Mouse (Mus musculus) bone marrow, adult 2 months (tissue): ENCODE measurements around the gene Cdh26. TPM values are rescaled to one million over a fixed set of nuclear protein-coding genes. Genes with fewer than 3 reads are reported as not detected.

Source experiments
- H3K27ac ChIP-seq: fragments of 200-500 bp; 2 replicates; pipeline ENCODE4 v1.5.1; 2012; ENCODE audit warnings: low read depth, mild to moderate bottlenecking, control low read depth, inconsistent platforms, low read length; ENCODE audit not compliant: control insufficient read depth, poor library complexity, insufficient read depth
- H3K4me1 ChIP-seq: fragments of 200-500 bp; 2 replicates; pipeline ENCODE4 v1.6.1; 2011; ENCODE audit warnings: low read length; ENCODE audit not compliant: control insufficient read depth, insufficient read depth
- H3K4me3 ChIP-seq: fragments of 200-500 bp; replicated peaks from 2 replicates; pipeline ENCODE3; 2011; ENCODE audit warnings: mild to moderate bottlenecking, low read depth, low read length, control low read depth; ENCODE audit not compliant: control insufficient read depth
- CTCF ChIP-seq: fragments of 200-500 bp; IDR thresholded peaks from 2 replicates; pipeline ENCODE4 v1.5.1; 2011; ENCODE audit warnings: low read length, control low read depth; ENCODE audit not compliant: control insufficient read depth, insufficient read depth
- POLR2A ChIP-seq: fragments of 200-500 bp; IDR thresholded peaks from 2 replicates; pipeline ENCODE4 v1.6.1; 2011; ENCODE audit warnings: low read depth, mild to moderate bottlenecking, control low read depth, low read length, borderline replicate concordance; ENCODE audit not compliant: control insufficient read depth
- WGBS: fragments of 180-500 bp; shearing (Covaris S2); methylation state at CpG from one replicate; pipeline ENCODE4 v1.1.7; 2018; 5-methylcytosine and 5-hydroxymethylcytosine counted together
- polyA plus RNA-seq: library from polyadenylated mRNA; stranded (reverse); fragments of >200 nt; gene quantifications from 2 replicates; pipeline ENCODE4 v1.2.4, GENCODE M21; 2011; ENCODE audit warnings: low replicate concordance; ENCODE audit not compliant: missing spikeins, insufficient read depth, insufficient read length

The Cdh26 gene
- polyA plus RNA-seq, 1 experiment, result not detected

- TF ChIP-seq POLR2A (peak; percentile 22; the same call in 1 of the 2 replicates), CTCF (no peak)
- WGBS, result under 1% methylated on average over 70 of the region's 74 CpGs
- peak within 1 kb of the TSS; percentile 81 for H3K4me3 ChIP-seq
- peaks cover 2% of the 10 kb centered on the region for H3K4me1 ChIP-seq
- peak within 1 kb of the TSS; percentile 97 for H3K27ac ChIP-seq
These were observed 15.8 kb upstream of the Cdh26 start, which contains the start of the genes Ppp1r3d and Fam217b for GRCm38 (mm10) chr2:178414261-178415149. Gene Ppp1r3d (minus strand): TSS chr2:178414472. Gene Fam217b (plus strand): TSS chr2:178414524.

GRCm38 (mm10) chr2:178415150-178415448 lies 15.2 kb upstream of the Cdh26 start:
- 34% methylated on average over 3 of the region's 3 CpGs for WGBS
- TF ChIP-seq CTCF, result no peak
- no peak for TF ChIP-seq POLR2A
- H3K4me3 ChIP-seq, result peak overlapping the region; percentile 73
- H3K27ac ChIP-seq, result no peak overlapping the region
- H3K4me1 ChIP-seq, result peaks cover 2% of the 10 kb centered on the region

GRCm38 (mm10) chr2:178416427-178416826 lies 13.9 kb upstream of the Cdh26 start:
- H3K27ac ChIP-seq, result peak overlapping the region; percentile 89
- H3K4me1 ChIP-seq, result peaks cover 2% of the 10 kb centered on the region
- TF ChIP-seq CTCF (no peak), POLR2A (no peak)
- WGBS, result 22% methylated on average over 13 of the region's 13 CpGs
- peak overlapping the region; percentile 66 for H3K4me3 ChIP-seq

GRCm38 (mm10) chr2:178416970-178417369 lies 13.4 kb upstream of the Cdh26 start:
- no peak overlapping the region for H3K4me3 ChIP-seq

GRCm38 (mm10) chr2:178420576-178420975 lies 9.8 kb upstream of the Cdh26 start:
- 81% methylated on average over 9 of the region's 9 CpGs for WGBS

More at GRCm38 (mm10) chr2:178416970-178417369, 13.4 kb upstream of the Cdh26 start:
- Histone ChIP-seq H3K4me1 (peaks cover 2% of the 10 kb centered on the region), H3K27ac (peak overlapping the region; percentile 68)
- WGBS, result 28% methylated on average over 4 of the region's 4 CpGs
- no peak for TF ChIP-seq POLR2A
- TF ChIP-seq CTCF, result no peak

GRCm38 (mm10) chr2:178421603-178422002 lies 8.7 kb upstream of the Cdh26 start:
- no peak overlapping the region for H3K27ac ChIP-seq
- H3K4me1 ChIP-seq, result no peaks in the 10 kb centered on the region; the same call in 1 of the 2 replicates

More at GRCm38 (mm10) chr2:178420576-178420975, 9.8 kb upstream of the Cdh26 start:
- TF ChIP-seq POLR2A (no peak), CTCF (no peak)
- Histone ChIP-seq H3K4me3 (no peak overlapping the region), H3K27ac (no peak overlapping the region), H3K4me1 (no peaks in the 10 kb centered on the region; the same call in 1 of the 2 replicates)

GRCm38 (mm10) chr2:178422186-178422585 lies 8.1 kb upstream of the Cdh26 start:
- H3K27ac ChIP-seq, result no peak overlapping the region
- 53% methylated on average over 3 of the region's 3 CpGs for WGBS
- H3K4me3 ChIP-seq, result no peak overlapping the region
- H3K4me1 ChIP-seq, result no peaks in the 10 kb centered on the region; the same call in 1 of the 2 replicates
- no peak for TF ChIP-seq POLR2A

More at GRCm38 (mm10) chr2:178421603-178422002, 8.7 kb upstream of the Cdh26 start:
- WGBS, result 83% methylated on average over 6 of the region's 6 CpGs
- TF ChIP-seq POLR2A (no peak), CTCF (no peak)
- no peak overlapping the region for H3K4me3 ChIP-seq

- TF ChIP-seq CTCF (no peak), POLR2A (no peak)
- H3K27ac ChIP-seq, result no peak overlapping the region
- H3K4me1 ChIP-seq, result no peaks in the 10 kb centered on the region
- no peak overlapping the region for H3K4me3 ChIP-seq
- 79% methylated on average over 5 of the region's 5 CpGs for WGBS
These were observed 7.1 kb upstream of the Cdh26 start for GRCm38 (mm10) chr2:178423223-178423622.

- whole genome bisulfite sequencing, result 40% methylated on average over 4 of the region's 4 CpGs
- H3K4me3 ChIP-seq, result no peak overlapping the region
- TF ChIP-seq CTCF (no peak), POLR2A (no peak)
- no peaks in the 10 kb centered on the region for H3K4me1 ChIP-seq
- no peak overlapping the region for H3K27ac ChIP-seq
These were observed 4.1 kb upstream of the Cdh26 start for GRCm38 (mm10) chr2:178426229-178426628.
